Mouse (Mus musculus) heart, embryonic 13.5 days (tissue): ENCODE results near the gene Ankfn1. TPM values are rescaled to one million over a fixed set of nuclear protein-coding genes. Genes with fewer than 3 reads are reported as not detected.

Experiments
- ATAC-seq: fragments of 200-750 bp; cut with Nextera tagmentation; 2 replicates; pipeline ENCODE4 v1.8.0; 2017; ENCODE audit warnings: moderate TSS enrichment; ENCODE audit not compliant: insufficient number of reproducible peaks, low FRiP score, low TSS enrichment; ENCODE audit errors: extremely low read depth
- H3K27ac ChIP-seq: fragments of 300-500 bp; sonication (generic); replicated peaks from 2 replicates; pipeline ENCODE4 v1.5.1; 2015; ENCODE audit warnings: moderate library complexity, mild to moderate bottlenecking, inconsistent platforms
- H3K27me3 ChIP-seq: fragments of 300-500 bp; sonication (generic); replicated peaks from 2 replicates; pipeline ENCODE4 v1.6.1; 2015; ENCODE audit warnings: mild to moderate bottlenecking, inconsistent platforms
- H3K36me3 ChIP-seq: fragments of 300-500 bp; sonication (generic); 2 replicates; pipeline ENCODE4 v1.6.1; 2015; ENCODE audit warnings: mild to moderate bottlenecking, inconsistent platforms
- H3K4me1 ChIP-seq: fragments of 300-500 bp; sonication (generic); 2 replicates; pipeline ENCODE4 v1.6.1; 2015; ENCODE audit warnings: inconsistent platforms
- H3K4me2 ChIP-seq: fragments of 300-500 bp; sonication (generic); 2 replicates; pipeline ENCODE4 v1.6.1; 2015; ENCODE audit warnings: inconsistent platforms, mild to moderate bottlenecking, moderate library complexity
- H3K4me3 ChIP-seq: fragments of 300-500 bp; sonication (generic); 2 replicates; pipeline ENCODE4 v1.5.1; 2015; ENCODE audit warnings: moderate library complexity, mild to moderate bottlenecking, inconsistent platforms
- H3K9ac ChIP-seq: fragments of 300-500 bp; sonication (generic); 2 replicates; pipeline ENCODE4 v1.6.1; 2015; ENCODE audit warnings: inconsistent platforms, mild to moderate bottlenecking, moderate library complexity
- H3K9me3 ChIP-seq: fragments of 300-500 bp; sonication (generic); 2 replicates; pipeline ENCODE4 v1.6.1; 2016; ENCODE audit warnings: inconsistent platforms
- WGBS: fragments of 180-500 bp; shearing (Covaris S2); methylation state at CpG from one replicate; pipeline ENCODE4 v1.1.7; 2015; ENCODE audit warnings: mixed read lengths; 5-methylcytosine and 5-hydroxymethylcytosine counted together
- polyA plus RNA-seq: library from polyadenylated mRNA; unstranded; fragments of >200 nt; fragmentation: Nextera tagmentation; extraction: Ambion mirVana; gene quantifications from 2 replicates; pipeline ENCODE4 v1.2.1, GENCODE M21; 2015

Ankfn1 gene
- polyA plus RNA-seq, result 0.04 TPM in 1 of 2 replicates, not detected in the other

- Histone ChIP-seq H3K4me2 (no peak within 1 kb of the TSS), H3K27me3 (peaks cover 5% of the 10 kb centered on the region; the same call in 1 of the 2 replicates), H3K4me1 (0 out of 2 replicates have a peak, but pooled peaks cover 4% of the 10 kb centered on the region), H3K4me3 (no peak within 1 kb of the TSS), H3K9ac (no peak within 1 kb of the TSS), H3K27ac (no peak within 1 kb of the TSS), H3K9me3 (no peaks in the 10 kb centered on the region), H3K36me3 (no peaks in the 10 kb centered on the region)
- no peak for ATAC-seq
- 37% methylated on average over 7 of the region's 7 CpGs for WGBS
Observed at GRCm38 (mm10) chr11:89777431-89777830, at the start of gene Ankfn1. Gene Ankfn1 (minus strand): TSS chr11:89777653.

DNA sequence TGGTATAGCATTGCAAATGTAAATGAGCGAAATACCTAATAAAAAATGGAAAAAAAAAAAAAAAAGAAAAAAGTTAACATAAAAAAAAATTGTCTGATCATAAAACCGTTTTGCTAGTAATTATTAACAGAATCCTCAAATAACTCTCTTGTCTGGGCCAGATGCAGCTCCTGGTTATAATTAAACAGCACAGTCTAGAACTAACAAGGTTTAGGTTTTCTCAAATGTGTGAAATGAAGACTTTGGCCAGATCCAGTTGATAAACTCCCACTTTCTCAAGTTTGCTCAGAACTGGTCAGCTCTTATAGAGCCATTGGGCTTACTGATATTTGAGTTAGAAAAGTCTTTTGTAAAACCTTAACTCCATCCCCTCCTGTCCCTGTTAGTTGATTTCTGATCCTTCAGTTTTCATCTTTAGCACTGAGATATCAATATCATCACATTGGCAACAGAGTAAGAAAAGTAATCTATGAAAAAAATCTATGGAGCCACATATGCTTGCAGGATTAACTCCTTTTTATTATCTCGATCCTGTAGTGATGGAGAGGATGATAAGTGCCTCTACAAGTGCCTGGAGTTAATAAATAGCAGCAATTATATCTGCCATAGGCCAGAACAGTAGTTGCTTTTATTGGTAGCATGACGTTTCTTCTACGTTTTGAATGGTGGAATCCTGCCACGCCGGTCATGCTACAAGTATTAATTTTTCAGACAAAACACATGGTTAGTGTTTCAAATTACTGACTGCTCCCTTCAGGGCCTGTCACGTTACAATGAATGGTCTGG, 46.4 kb upstream of the Ankfn1 start:
- peaks cover 3% of the 10 kb centered on the region; the same call in 1 of the 2 replicates for H3K4me1 ChIP-seq
- no peaks in the 10 kb centered on the region for H3K9me3 ChIP-seq
- H3K9ac ChIP-seq, result no peak overlapping the region
- WGBS, result 75% methylated on average over 8 of the region's 8 CpGs
- no peaks in the 10 kb centered on the region for H3K27me3 ChIP-seq
- no peak overlapping the region for H3K4me2 ChIP-seq
- no peaks in the 10 kb centered on the region for H3K36me3 ChIP-seq
- no peak overlapping the region for H3K4me3 ChIP-seq
- H3K27ac ChIP-seq, result no peak overlapping the region
- no peak for ATAC-seq

DNA sequence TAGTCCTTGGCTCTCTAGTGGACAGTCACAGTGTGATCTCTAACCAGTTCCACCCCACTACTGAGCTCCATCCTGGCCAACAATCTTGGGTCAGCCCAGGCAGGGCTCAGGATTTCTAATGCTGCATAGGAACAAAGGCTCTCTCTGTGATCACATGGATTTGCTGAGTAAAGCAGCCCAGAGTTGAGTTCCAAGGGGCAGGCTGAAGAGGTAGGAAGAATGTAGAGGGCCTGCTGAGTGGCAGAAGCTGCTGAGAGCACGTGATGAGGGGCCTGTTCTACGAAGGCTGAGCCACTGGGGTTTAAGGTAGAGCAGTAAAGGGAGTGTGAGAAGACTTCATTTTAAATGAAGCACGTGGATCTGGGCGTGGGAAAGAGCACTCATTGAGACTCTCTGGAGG, 41.1 kb upstream of the Ankfn1 start:
- ATAC-seq, result no peak
- WGBS, result 32% methylated on average over 4 of the region's 4 CpGs
- H3K9me3 ChIP-seq, result no peaks in the 10 kb centered on the region
- H3K4me3 ChIP-seq, result no peak overlapping the region
- H3K27ac ChIP-seq, result no peak overlapping the region; the same call in 1 of the 2 replicates
- H3K4me2 ChIP-seq, result no peak overlapping the region
- no peak overlapping the region for H3K9ac ChIP-seq
- no peaks in the 10 kb centered on the region for H3K27me3 ChIP-seq
- peaks cover 8% of the 10 kb centered on the region; the same call in 1 of the 2 replicates for H3K4me1 ChIP-seq
- no peaks in the 10 kb centered on the region for H3K36me3 ChIP-seq

GRCm38 (mm10) chr11:89811403-89811802, 34.0 kb upstream of the Ankfn1 start:
- Histone ChIP-seq H3K36me3 (no peaks in the 10 kb centered on the region), H3K27ac (no peak overlapping the region), H3K9ac (no peak overlapping the region), H3K9me3 (no peaks in the 10 kb centered on the region), H3K4me1 (no peaks in the 10 kb centered on the region), H3K4me2 (no peak overlapping the region), H3K4me3 (no peak overlapping the region), H3K27me3 (peaks cover 14% of the 10 kb centered on the region)
- no peak for ATAC-seq
- whole genome bisulfite sequencing, result 68% methylated on average over 1 of the region's 1 CpGs

GRCm38 (mm10) chr11:89807998-89808397, 30.5 kb upstream of the Ankfn1 start:
- Histone ChIP-seq H3K4me2 (peak overlapping the region; percentile 29; the same call in 1 of the 2 replicates), H3K27ac (no peak overlapping the region)
- WGBS, result 51% methylated on average over 11 of the region's 11 CpGs

DNA sequence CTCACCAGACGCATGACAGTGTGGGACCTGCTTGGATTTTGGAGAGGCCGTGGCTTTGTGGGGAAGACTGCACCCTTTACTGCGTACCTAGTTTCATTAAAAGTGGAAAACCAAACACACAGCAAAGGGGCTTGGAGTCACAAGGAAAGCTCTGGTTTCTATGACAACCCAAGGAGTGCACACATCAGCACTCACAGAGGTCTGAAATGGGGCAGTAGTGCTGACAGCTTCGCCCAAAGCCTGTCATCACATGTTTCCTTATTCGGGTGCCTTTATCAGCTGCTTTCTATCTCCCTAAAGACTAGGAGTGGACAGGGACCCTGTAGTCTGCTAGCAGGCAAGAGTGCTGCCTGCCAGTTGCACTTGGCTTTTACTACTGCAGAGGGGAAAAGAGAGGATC, 27.4 kb upstream of the Ankfn1 start:
- H3K4me3 ChIP-seq, result peak overlapping the region; percentile 13; the same call in 1 of the 2 replicates
- 12% methylated on average over 5 of the region's 5 CpGs for WGBS
- H3K36me3 ChIP-seq, result no peaks in the 10 kb centered on the region
- peaks cover 15% of the 10 kb centered on the region for H3K4me1 ChIP-seq
- H3K9ac ChIP-seq, result no peak overlapping the region
- H3K9me3 ChIP-seq, result no peaks in the 10 kb centered on the region
- ATAC-seq, result no peak
- H3K27me3 ChIP-seq, result peaks cover 5% of the 10 kb centered on the region; the same call in 1 of the 2 replicates
- H3K27ac ChIP-seq, result no peak overlapping the region
- H3K4me2 ChIP-seq, result peak overlapping the region; percentile 50

More at GRCm38 (mm10) chr11:89807998-89808397, 30.5 kb upstream of the Ankfn1 start:
- Histone ChIP-seq H3K9me3 (no peaks in the 10 kb centered on the region), H3K9ac (no peak overlapping the region), H3K27me3 (peaks cover 14% of the 10 kb centered on the region), H3K36me3 (no peaks in the 10 kb centered on the region), H3K4me3 (no peak overlapping the region), H3K4me1 (peaks cover 15% of the 10 kb centered on the region)
- no peak for ATAC-seq

DNA sequence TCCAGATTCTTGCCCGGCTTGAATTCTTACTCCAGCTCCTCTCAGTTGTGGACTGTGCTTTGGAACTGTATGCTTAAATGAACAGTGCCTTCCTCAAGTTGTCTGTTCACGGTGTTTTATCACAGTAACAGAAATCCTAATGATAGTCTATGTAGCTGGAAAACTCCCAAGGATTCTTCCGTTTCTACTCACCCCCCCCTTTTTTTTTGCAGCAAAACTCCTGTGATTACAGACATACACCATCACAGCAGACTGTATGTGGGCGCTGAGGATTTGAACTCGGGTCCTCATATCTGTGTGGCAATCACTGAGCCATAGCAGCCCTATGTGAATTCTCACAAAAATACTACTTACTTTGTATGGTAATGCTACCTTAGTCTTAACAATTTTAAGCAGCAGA, 26.5 kb upstream of the Ankfn1 start:
- Histone ChIP-seq H3K4me2 (no peak overlapping the region), H3K4me3 (no peak overlapping the region), H3K4me1 (peaks cover 15% of the 10 kb centered on the region), H3K27me3 (peaks cover 5% of the 10 kb centered on the region; the same call in 1 of the 2 replicates), H3K9ac (no peak overlapping the region), H3K36me3 (no peaks in the 10 kb centered on the region), H3K9me3 (no peaks in the 10 kb centered on the region), H3K27ac (no peak overlapping the region)
- 52% methylated on average over 5 of the region's 5 CpGs for WGBS
- ATAC-seq, result no peak

DNA sequence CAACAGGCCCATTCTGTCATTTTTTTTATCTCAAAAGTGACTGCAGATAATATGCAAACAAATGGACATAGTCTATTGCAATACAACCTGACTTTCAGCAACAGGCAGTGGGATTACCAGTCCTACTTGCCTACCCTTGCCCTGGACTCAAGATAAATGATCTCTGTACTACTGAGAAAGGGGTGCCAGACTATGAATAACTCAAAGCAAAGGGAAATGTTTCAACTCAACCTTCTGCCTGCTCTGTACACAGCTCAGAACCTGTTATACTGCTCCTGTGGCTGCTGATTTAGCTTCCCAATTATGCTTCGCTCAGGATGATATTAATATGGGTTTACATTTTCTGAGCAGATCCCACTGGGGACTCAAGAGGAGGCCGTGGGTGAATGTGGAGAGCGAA, 15.3 kb upstream of the Ankfn1 start:
- no peak for ATAC-seq
- Histone ChIP-seq H3K36me3 (no peaks in the 10 kb centered on the region), H3K4me1 (no peaks in the 10 kb centered on the region), H3K4me3 (no peak overlapping the region), H3K9me3 (no peaks in the 10 kb centered on the region), H3K27ac (no peak overlapping the region), H3K27me3 (peaks cover 7% of the 10 kb centered on the region; the same call in 1 of the 2 replicates), H3K9ac (no peak overlapping the region), H3K4me2 (no peak overlapping the region)
- WGBS, result 76% methylated on average over 3 of the region's 3 CpGs

- Histone ChIP-seq H3K27me3 (peaks cover 5% of the 10 kb centered on the region; the same call in 1 of the 2 replicates), H3K36me3 (no peaks in the 10 kb centered on the region), H3K4me1 (0 out of 2 replicates have a peak, but pooled peaks cover 4% of the 10 kb centered on the region), H3K27ac (no peak overlapping the region), H3K4me2 (no peak overlapping the region), H3K9me3 (no peaks in the 10 kb centered on the region), H3K4me3 (no peak overlapping the region), H3K9ac (no peak overlapping the region)
- no peak for ATAC-seq
- 74% methylated on average over 3 of the region's 3 CpGs for WGBS
Observed at GRCm38 (mm10) chr11:89776070-89776469, 1.4 kb downstream of the Ankfn1 start.

DNA sequence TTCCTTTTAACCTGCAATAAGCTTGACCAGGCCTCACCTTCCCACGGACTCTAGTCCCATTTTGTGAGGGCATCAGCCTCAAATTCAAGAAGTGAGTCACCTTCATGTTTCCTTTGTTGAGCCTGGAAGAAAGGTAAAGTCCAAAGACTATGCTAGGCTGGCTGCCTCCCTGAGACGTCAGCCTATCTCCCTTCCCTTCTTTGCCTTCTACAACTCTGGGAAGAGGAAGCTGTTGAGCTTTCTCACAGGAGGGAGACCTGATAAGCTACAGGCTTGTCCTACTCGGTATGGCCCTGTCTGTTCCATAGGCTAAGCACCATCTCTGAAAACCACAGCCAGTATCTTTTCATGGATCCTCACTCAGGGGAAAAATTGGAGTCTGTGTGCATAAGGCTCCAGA, 2.5 kb downstream of the Ankfn1 start:
- no peak overlapping the region for H3K9ac ChIP-seq
- no peak overlapping the region for H3K27ac ChIP-seq
- H3K4me1 ChIP-seq, result 0 out of 2 replicates have a peak, but pooled peaks cover 4% of the 10 kb centered on the region
- H3K4me2 ChIP-seq, result no peak overlapping the region
- 30% methylated on average over 3 of the region's 3 CpGs for WGBS
- H3K36me3 ChIP-seq, result no peaks in the 10 kb centered on the region
- H3K9me3 ChIP-seq, result no peaks in the 10 kb centered on the region
- peaks cover 5% of the 10 kb centered on the region; the same call in 1 of the 2 replicates for H3K27me3 ChIP-seq
- no peak for ATAC-seq
- H3K4me3 ChIP-seq, result no peak overlapping the region

DNA sequence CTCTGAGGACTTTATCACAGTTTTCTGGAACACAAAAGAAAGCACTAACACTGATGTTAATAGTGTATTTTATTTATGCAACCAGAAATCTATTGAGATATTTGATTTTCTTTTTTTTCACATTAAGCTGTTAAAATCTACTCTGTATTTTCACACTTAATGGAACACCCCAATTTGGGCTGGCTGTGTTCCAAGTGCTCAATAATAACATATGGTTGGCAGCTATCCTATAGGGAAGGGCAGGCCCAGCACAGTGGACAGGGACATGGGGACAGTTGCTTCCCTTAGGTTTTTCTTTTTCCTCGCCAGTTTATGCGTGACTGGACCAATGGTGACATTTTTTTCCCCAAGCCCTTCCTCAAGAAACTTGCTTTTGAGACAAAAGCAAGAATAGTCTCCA, 4.5 kb downstream of the Ankfn1 start:
- no peak overlapping the region for H3K9ac ChIP-seq
- no peak overlapping the region for H3K4me3 ChIP-seq
- H3K27me3 ChIP-seq, result peaks cover 5% of the 10 kb centered on the region; the same call in 1 of the 2 replicates
- 0 out of 2 replicates have a peak, but pooled peaks cover 4% of the 10 kb centered on the region for H3K4me1 ChIP-seq
- H3K36me3 ChIP-seq, result no peaks in the 10 kb centered on the region
- ATAC-seq, result no peak
- no peak overlapping the region for H3K4me2 ChIP-seq
- no peak overlapping the region for H3K27ac ChIP-seq
- H3K9me3 ChIP-seq, result no peaks in the 10 kb centered on the region
- WGBS, result 67% methylated on average over 2 of the region's 2 CpGs
